Mouse (Mus musculus) intestine, embryonic 15.5 days (tissue): ENCODE results near the gene Dnajb8. TPM values are rescaled to one million over a fixed set of nuclear protein-coding genes. Genes with fewer than 3 reads are reported as not detected.

Source experiments
- ATAC-seq: fragments of 200-750 bp; cut with Nextera tagmentation; 2 replicates; pipeline ENCODE4 v1.8.0; 2017; ENCODE audit warnings: moderate TSS enrichment, moderate library complexity
- H3K27ac ChIP-seq: fragments of 300-500 bp; sonication (generic); 2 replicates; pipeline ENCODE4 v1.5.1; 2015; ENCODE audit warnings: mild to moderate bottlenecking, inconsistent platforms
- H3K27me3 ChIP-seq: fragments of 300-500 bp; sonication (generic); replicated peaks from 2 replicates; pipeline ENCODE4 v1.6.1; 2015; ENCODE audit warnings: inconsistent platforms
- H3K36me3 ChIP-seq: fragments of 300-500 bp; sonication (generic); 2 replicates; pipeline ENCODE4 v1.6.1; 2015; ENCODE audit warnings: inconsistent platforms
- H3K4me1 ChIP-seq: fragments of 300-500 bp; sonication (generic); replicated peaks from 2 replicates; pipeline ENCODE4 v1.6.1; 2015; ENCODE audit warnings: inconsistent platforms
- H3K4me2 ChIP-seq: fragments of 300-500 bp; sonication (generic); replicated peaks from 2 replicates; pipeline ENCODE4 v1.6.1; 2015; ENCODE audit warnings: mild to moderate bottlenecking, inconsistent platforms
- H3K4me3 ChIP-seq: fragments of 300-500 bp; sonication (generic); replicated peaks from 2 replicates; pipeline ENCODE4 v1.5.1; 2015; ENCODE audit warnings: inconsistent platforms
- H3K9ac ChIP-seq: fragments of 300-500 bp; sonication (generic); 2 replicates; pipeline ENCODE4 v1.6.1; 2015; ENCODE audit warnings: inconsistent platforms
- H3K9me3 ChIP-seq: fragments of 300-500 bp; sonication (generic); 2 replicates; pipeline ENCODE4 v1.6.1; 2016; ENCODE audit warnings: inconsistent platforms
- WGBS: fragments of 180-500 bp; shearing (Covaris S2); methylation state at CpG from one replicate; pipeline ENCODE4 v1.1.7; 2015; 5-methylcytosine and 5-hydroxymethylcytosine counted together
- polyA plus RNA-seq: library from polyadenylated mRNA; unstranded; fragments of >200 nt; fragmentation: Nextera tagmentation; extraction: Ambion mirVana; gene quantifications from 2 replicates; pipeline ENCODE4 v1.2.1, GENCODE M21; 2015

Dnajb8 gene
- polyA plus RNA-seq, result not detected in 2 replicates

DNA sequence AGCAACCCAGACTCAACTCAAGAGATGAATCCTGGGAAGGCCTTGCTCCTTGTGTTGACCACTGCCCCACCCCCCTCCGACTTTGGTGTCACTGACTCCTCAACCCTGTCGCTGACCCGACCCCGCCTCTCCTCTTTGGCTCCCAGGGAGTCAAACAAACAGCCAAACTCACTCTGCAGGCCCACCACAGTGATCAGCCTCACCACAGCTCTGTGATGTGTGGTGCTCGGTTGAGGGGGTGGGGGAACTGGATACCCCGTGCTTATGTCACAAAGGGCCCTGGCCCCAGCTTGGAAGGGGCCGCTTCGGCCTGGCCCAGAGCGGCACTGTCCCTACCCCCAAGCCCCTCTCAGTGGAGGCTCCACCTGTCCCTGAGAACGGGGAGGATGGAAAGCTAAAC is at the start of gene Dnajb8:
Dnajb8 (plus strand) TSS at position 301 of the 400 bp plus-strand sequence.
- H3K4me2 ChIP-seq, result no peak within 1 kb of the TSS
- no peaks in the 10 kb centered on the region for H3K27me3 ChIP-seq
- WGBS, result 46% methylated on average over 10 of the region's 10 CpGs
- no peak for ATAC-seq
- H3K9ac ChIP-seq, result no peak within 1 kb of the TSS
- H3K27ac ChIP-seq, result no peak within 1 kb of the TSS
- H3K4me3 ChIP-seq, result no peak within 1 kb of the TSS
- no peaks in the 10 kb centered on the region for H3K36me3 ChIP-seq
- no peaks in the 10 kb centered on the region for H3K4me1 ChIP-seq
- no peaks in the 10 kb centered on the region for H3K9me3 ChIP-seq

GRCm38 (mm10) chr6:88174191-88174590 is 47.9 kb upstream of the Dnajb8 start:
- Histone ChIP-seq H3K36me3 (no peaks in the 10 kb centered on the region), H3K27me3 (no peaks in the 10 kb centered on the region), H3K9me3 (no peaks in the 10 kb centered on the region), H3K27ac (no peak overlapping the region), H3K4me2 (no peak overlapping the region), H3K9ac (no peak overlapping the region), H3K4me1 (no peaks in the 10 kb centered on the region), H3K4me3 (no peak overlapping the region)
- ATAC-seq, result no peak
- WGBS, result 94% methylated on average over 3 of the region's 3 CpGs

- Histone ChIP-seq H3K4me3 (no peak overlapping the region), H3K27me3 (no peaks in the 10 kb centered on the region), H3K4me2 (no peak overlapping the region), H3K4me1 (no peaks in the 10 kb centered on the region), H3K9me3 (no peaks in the 10 kb centered on the region), H3K36me3 (no peaks in the 10 kb centered on the region), H3K27ac (no peak overlapping the region), H3K9ac (no peak overlapping the region)
- WGBS, result 91% methylated on average over 2 of the region's 2 CpGs
- ATAC-seq, result no peak
Observed at GRCm38 (mm10) chr6:88174676-88175075, 47.4 kb upstream of the Dnajb8 start.

DNA sequence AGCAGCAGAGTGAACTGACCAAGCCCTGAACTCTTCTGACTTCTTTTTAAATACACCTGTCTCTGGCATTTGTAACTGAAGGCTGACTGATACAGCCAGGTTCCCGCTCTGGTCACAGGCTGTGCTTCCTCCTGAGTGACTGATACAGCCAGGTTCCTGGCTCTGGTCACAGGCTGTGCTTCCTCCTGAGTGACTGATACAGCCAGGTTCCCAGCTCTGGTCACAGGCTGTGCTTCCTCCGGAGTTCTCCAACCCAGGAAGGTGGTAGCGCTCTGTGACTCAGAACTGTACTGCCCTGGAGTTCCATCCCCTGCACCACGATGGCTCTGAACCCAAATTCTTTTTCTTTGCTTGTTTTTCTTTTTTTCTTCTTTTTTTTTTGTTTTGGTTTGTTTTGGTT is 37.4 kb upstream of the Dnajb8 start:
- Histone ChIP-seq H3K27me3 (peaks cover 26% of the 10 kb centered on the region), H3K4me2 (no peak overlapping the region), H3K27ac (no peak overlapping the region), H3K4me3 (no peak overlapping the region), H3K9ac (no peak overlapping the region), H3K9me3 (no peaks in the 10 kb centered on the region), H3K4me1 (peaks cover 6% of the 10 kb centered on the region), H3K36me3 (no peaks in the 10 kb centered on the region)
- WGBS, result 69% methylated on average over 4 of the region's 4 CpGs
- ATAC-seq, result no peak

GRCm38 (mm10) chr6:88188148-88188547 is 33.9 kb upstream of the Dnajb8 start:
- WGBS, result 82% methylated on average over 6 of the region's 6 CpGs

DNA sequence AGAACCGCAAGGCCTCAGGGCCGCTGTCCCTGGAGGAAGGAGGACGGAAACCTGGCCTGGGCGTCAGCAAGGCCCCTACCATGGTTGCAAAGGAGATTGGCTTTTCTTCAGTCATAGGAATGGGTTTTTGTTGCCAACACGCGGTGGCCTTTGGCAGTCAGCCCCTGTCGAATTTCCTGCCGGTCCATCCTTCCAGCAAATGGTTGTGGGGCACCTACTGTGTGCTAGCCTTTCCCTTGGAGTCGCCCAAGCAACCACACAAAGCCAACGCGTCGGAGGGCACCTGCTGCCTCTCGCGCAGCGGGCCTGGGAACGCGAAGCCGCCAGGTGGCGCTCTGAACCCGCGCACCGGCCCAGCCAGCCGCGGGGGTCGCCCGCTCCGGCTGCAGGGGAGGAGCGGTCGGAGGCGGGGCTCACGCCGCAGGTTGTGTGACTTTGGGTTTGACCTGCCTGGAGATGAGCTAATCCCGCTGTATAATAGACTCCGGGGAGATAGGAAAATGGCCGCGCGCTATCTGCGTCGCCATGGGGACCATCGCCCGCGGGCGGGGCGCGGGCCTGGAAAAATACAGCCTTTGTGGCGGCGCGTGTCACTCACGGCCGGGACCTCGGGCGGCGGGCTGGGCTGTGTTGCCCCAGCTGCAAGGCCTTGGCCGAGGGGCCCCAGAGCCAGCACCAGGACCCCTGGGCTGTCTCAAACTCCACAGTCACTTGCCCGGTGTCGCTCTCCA is 32.6 kb upstream of the Dnajb8 start:
- H3K36me3 ChIP-seq, result no peaks in the 10 kb centered on the region
- no peak overlapping the region for H3K27ac ChIP-seq
- WGBS, result 1% methylated on average over 56 of the region's 56 CpGs
- H3K9ac ChIP-seq, result peak overlapping the region; percentile 41; the same call in 1 of the 2 replicates
- peaks cover 28% of the 10 kb centered on the region for H3K4me1 ChIP-seq
- H3K4me2 ChIP-seq, result peak overlapping the region; percentile 84
- no peaks in the 10 kb centered on the region for H3K9me3 ChIP-seq
- H3K4me3 ChIP-seq, result peak overlapping the region; percentile 48
- H3K27me3 ChIP-seq, result peaks cover 74% of the 10 kb centered on the region
- ATAC-seq, result peak; percentile 87

More at GRCm38 (mm10) chr6:88188148-88188547, 33.9 kb upstream of the Dnajb8 start:
- no peak overlapping the region for H3K27ac ChIP-seq
- H3K27me3 ChIP-seq, result peaks cover 60% of the 10 kb centered on the region
- no peak overlapping the region for H3K9ac ChIP-seq
- H3K36me3 ChIP-seq, result no peaks in the 10 kb centered on the region
- H3K4me3 ChIP-seq, result no peak overlapping the region
- no peak overlapping the region for H3K4me2 ChIP-seq
- no peaks in the 10 kb centered on the region for H3K9me3 ChIP-seq
- no peak for ATAC-seq
- H3K4me1 ChIP-seq, result peaks cover 18% of the 10 kb centered on the region

GRCm38 (mm10) chr6:88190043-88190309 is 32.1 kb upstream of the Dnajb8 start:
- peaks cover 79% of the 10 kb centered on the region for H3K27me3 ChIP-seq
- ATAC-seq, result no peak
- no peaks in the 10 kb centered on the region for H3K36me3 ChIP-seq
- H3K9me3 ChIP-seq, result no peaks in the 10 kb centered on the region
- 3% methylated on average over 13 of the region's 13 CpGs for WGBS
- peak overlapping the region; percentile 41; the same call in 1 of the 2 replicates for H3K9ac ChIP-seq
- H3K4me2 ChIP-seq, result peak overlapping the region; percentile 84
- H3K27ac ChIP-seq, result no peak overlapping the region
- peak overlapping the region; percentile 48 for H3K4me3 ChIP-seq
- H3K4me1 ChIP-seq, result peaks cover 28% of the 10 kb centered on the region

DNA sequence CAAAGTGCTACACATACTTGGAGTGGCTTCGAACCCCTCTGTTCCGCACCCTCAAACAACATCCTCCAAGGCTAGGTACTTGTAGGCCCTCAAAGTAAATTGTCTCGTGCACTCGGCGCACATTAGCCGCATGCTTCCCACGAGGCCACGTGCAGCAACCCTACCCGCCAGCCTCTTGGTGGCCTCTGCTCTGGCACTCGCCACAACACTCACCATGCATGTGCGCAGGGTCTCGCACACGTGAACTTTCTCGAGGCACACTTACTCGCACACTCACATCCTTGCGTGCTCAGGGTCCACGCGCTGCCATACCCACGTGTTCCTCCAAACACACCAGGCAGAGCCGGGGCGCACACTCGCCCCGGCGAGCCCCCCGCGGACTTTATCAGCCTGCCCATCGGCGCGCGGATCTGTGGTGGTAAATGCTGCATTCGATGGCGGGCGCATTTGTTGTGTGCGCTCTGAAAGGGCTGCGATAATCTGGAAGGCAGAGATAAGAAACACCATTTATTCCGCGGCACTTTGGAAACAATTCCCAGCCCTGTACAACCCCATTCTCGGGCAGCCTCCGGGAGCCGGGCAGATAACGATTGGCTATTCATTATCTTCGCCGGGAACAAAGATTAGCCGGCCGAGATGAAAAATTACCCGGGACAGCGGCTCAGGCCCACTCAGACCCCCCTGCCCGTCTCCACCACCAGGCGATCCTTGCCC is 31.6 kb upstream of the Dnajb8 start:
- Histone ChIP-seq H3K36me3 (no peaks in the 10 kb centered on the region), H3K9ac (no peak overlapping the region), H3K4me3 (peak overlapping the region; percentile 48; the same call in 1 of the 2 replicates), H3K4me2 (peak overlapping the region; percentile 84), H3K4me1 (peaks cover 28% of the 10 kb centered on the region), H3K27ac (no peak overlapping the region), H3K9me3 (no peaks in the 10 kb centered on the region), H3K27me3 (peaks cover 84% of the 10 kb centered on the region)
- peak; percentile 3; the same call in 1 of the 2 replicates for ATAC-seq
- WGBS, result 5% methylated on average over 49 of the region's 49 CpGs

DNA sequence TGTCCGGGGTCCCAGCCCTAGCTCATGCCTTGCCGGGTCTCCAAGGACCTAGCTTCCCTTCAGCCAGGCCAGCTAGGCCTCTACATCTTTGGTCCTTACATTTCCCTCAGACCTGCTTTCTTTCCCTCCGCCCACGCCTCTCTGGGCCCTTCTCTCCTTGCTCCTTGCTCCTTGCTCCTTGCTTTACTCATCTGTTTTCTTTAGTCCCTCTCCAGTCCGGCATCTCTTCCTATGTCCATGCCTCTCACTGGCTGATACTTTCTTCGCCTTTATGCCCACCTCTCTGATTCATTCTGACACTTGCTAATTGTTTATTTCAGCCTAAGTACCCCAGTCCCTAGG is 31.1 kb upstream of the Dnajb8 start:
- H3K4me3 ChIP-seq, result no peak overlapping the region
- ATAC-seq, result no peak
- no peak overlapping the region for H3K9ac ChIP-seq
- no peaks in the 10 kb centered on the region for H3K36me3 ChIP-seq
- no peaks in the 10 kb centered on the region for H3K9me3 ChIP-seq
- H3K27ac ChIP-seq, result no peak overlapping the region
- H3K4me2 ChIP-seq, result no peak overlapping the region
- H3K4me1 ChIP-seq, result peaks cover 28% of the 10 kb centered on the region
- 33% methylated on average over 6 of the region's 6 CpGs for WGBS
- H3K27me3 ChIP-seq, result peaks cover 89% of the 10 kb centered on the region

DNA sequence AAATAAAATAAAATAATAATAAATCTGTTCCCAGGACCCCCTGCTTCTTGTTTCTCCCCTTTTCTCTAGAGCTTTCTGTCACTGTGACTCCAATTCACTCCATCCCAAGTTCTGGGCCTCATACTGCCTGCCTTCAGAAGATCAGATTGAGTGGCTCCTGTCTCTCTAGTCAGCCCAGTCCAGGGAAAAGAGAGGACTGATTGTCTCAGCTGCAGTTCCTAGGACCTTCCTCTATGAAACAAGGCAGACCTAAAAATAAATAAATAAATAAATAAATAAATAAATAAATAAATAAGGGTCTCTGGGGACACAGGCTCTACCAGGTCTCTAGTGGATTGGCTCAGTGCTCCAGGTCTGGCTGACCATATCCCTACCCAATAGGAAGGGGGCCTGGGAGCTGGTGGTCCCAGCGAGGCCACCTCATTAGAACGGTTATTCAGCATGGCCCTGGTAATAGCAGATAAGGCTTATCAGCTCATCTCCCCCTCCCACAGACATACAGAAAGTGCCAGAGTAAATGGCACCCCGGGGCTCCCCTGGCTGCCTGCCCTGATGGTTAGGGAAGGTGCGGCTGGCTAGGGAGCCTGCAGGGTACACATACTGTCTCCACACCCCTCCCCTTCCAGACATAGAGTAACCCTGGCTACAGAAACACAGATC is 30.5 kb upstream of the Dnajb8 start:
- 33% methylated on average over 4 of the region's 4 CpGs for WGBS
- no peak overlapping the region for H3K9ac ChIP-seq
- H3K36me3 ChIP-seq, result no peaks in the 10 kb centered on the region
- no peaks in the 10 kb centered on the region for H3K9me3 ChIP-seq
- H3K4me3 ChIP-seq, result no peak overlapping the region
- no peak overlapping the region for H3K27ac ChIP-seq
- ATAC-seq, result no peak
- H3K27me3 ChIP-seq, result peaks cover 94% of the 10 kb centered on the region
- H3K4me1 ChIP-seq, result peaks cover 28% of the 10 kb centered on the region
- H3K4me2 ChIP-seq, result no peak overlapping the region

- H3K36me3 ChIP-seq, result no peaks in the 10 kb centered on the region
- no peak overlapping the region for H3K4me3 ChIP-seq
- 25% methylated on average over 8 of the region's 8 CpGs for WGBS
- no peak overlapping the region for H3K9ac ChIP-seq
- no peak for ATAC-seq
- no peaks in the 10 kb centered on the region for H3K9me3 ChIP-seq
- peaks cover 39% of the 10 kb centered on the region for H3K4me1 ChIP-seq
- no peak overlapping the region for H3K27ac ChIP-seq
- no peak overlapping the region for H3K4me2 ChIP-seq
- H3K27me3 ChIP-seq, result peaks cover 100% of the 10 kb centered on the region
Observed at GRCm38 (mm10) chr6:88192756-88193155, 29.3 kb upstream of the Dnajb8 start.

- no peak within 1 kb of the TSS for H3K27ac ChIP-seq
- no peaks in the 10 kb centered on the region for H3K9me3 ChIP-seq
- peaks cover 47% of the 10 kb centered on the region for H3K4me1 ChIP-seq
- peak within 1 kb of the TSS; percentile 31 for H3K9ac ChIP-seq
- peaks cover 100% of the 10 kb centered on the region for H3K27me3 ChIP-seq
- 1% methylated on average over 57 of the region's 57 CpGs for WGBS
- no peak for ATAC-seq
- peak within 1 kb of the TSS; percentile 36 for H3K4me3 ChIP-seq
- H3K4me2 ChIP-seq, result peak within 1 kb of the TSS; percentile 77
- H3K36me3 ChIP-seq, result no peaks in the 10 kb centered on the region
Observed at GRCm38 (mm10) chr6:88193433-88194052, 28.5 kb upstream of the Dnajb8 start, which contains the start of gene Gata2. Gene Gata2 (plus strand): TSS chr6:88193891.
